Mouse (Mus musculus) midbrain, embryonic 12.5 days (tissue): ENCODE measurements around the gene Ctsll3. TPM values are rescaled to one million over a fixed set of nuclear protein-coding genes. Genes with fewer than 3 reads are reported as not detected.

ENCODE experiments used
- ATAC-seq: fragments of 200-750 bp; cut with Nextera tagmentation; 2 replicates; pipeline ENCODE4 v1.8.0; 2017; ENCODE audit warnings: low read depth, moderate TSS enrichment, moderate library complexity; ENCODE audit not compliant: low FRiP score
- H3K27ac ChIP-seq: fragments of 300-500 bp; sonication (generic); replicated peaks from 2 replicates; pipeline ENCODE4 v1.5.1; 2016; ENCODE audit warnings: mild to moderate bottlenecking
- H3K27me3 ChIP-seq: fragments of 300-500 bp; sonication (generic); 2 replicates; pipeline ENCODE4 v1.6.1; 2016; ENCODE audit warnings: mild to moderate bottlenecking
- H3K36me3 ChIP-seq: fragments of 300-500 bp; sonication (generic); 2 replicates; pipeline ENCODE4 v1.6.1; 2016
- H3K4me1 ChIP-seq: fragments of 300-500 bp; sonication (generic); 2 replicates; pipeline ENCODE4 v1.6.1; 2016
- H3K4me2 ChIP-seq: fragments of 300-500 bp; sonication (generic); replicated peaks from 2 replicates; pipeline ENCODE4 v1.6.1; 2016; ENCODE audit warnings: mild to moderate bottlenecking, moderate library complexity
- H3K4me3 ChIP-seq: fragments of 300-500 bp; sonication (generic); 2 replicates; pipeline ENCODE4 v1.5.1; 2016; ENCODE audit warnings: mild to moderate bottlenecking
- H3K9ac ChIP-seq: fragments of 300-500 bp; sonication (generic); replicated peaks from 2 replicates; pipeline ENCODE4 v1.6.1; 2016; ENCODE audit warnings: mild to moderate bottlenecking, moderate library complexity
- H3K9me3 ChIP-seq: fragments of 300-500 bp; sonication (generic); 2 replicates; pipeline ENCODE4 v1.6.1; 2016; ENCODE audit warnings: mild to moderate bottlenecking
- WGBS: fragments of 180-500 bp; shearing (Covaris S2); methylation state at CpG from one replicate; pipeline ENCODE4 v1.1.7; 2016; 5-methylcytosine and 5-hydroxymethylcytosine counted together
- polyA plus RNA-seq: library from polyadenylated mRNA; unstranded; fragments of >200 nt; fragmentation: Nextera tagmentation; extraction: Ambion mirVana; gene quantifications from 2 replicates; pipeline ENCODE4 v1.2.1, GENCODE M21; 2016

The Ctsll3 gene
- polyA plus RNA-seq = not detected in 2 replicates

DNA sequence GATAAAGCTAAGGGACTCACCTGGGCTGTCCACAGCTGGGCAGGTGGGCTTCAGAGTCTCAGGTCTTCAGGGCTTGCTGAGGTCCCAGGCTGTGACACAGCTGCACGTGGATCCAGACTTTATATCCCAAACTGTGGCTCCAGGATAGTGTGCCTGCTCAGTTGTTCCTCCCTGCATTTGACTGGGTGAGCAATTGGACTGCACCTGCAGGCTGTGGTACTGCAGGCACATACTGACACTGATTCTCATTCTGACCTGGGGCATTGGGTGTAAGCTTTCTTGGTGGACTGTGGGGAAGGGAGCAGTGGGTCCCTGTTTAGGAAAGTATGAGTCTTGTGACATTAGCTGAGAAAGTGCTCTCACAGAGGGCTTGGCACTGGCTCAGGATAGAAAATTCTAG lies at the start of gene Ctsll3:
Gene Ctsll3, minus strand, starts transcription at position 101 of the 400 bp plus-strand sequence.
- H3K9ac ChIP-seq = no peak within 1 kb of the TSS
- H3K4me3 ChIP-seq = no peak within 1 kb of the TSS
- no peaks in the 10 kb centered on the region for H3K9me3 ChIP-seq
- no peak for ATAC-seq
- H3K36me3 ChIP-seq = no peaks in the 10 kb centered on the region
- 84% methylated on average over 1 of the region's 1 CpGs for WGBS
- no peak within 1 kb of the TSS for H3K27ac ChIP-seq
- H3K4me1 ChIP-seq = no peaks in the 10 kb centered on the region
- no peaks in the 10 kb centered on the region for H3K27me3 ChIP-seq
- H3K4me2 ChIP-seq = no peak within 1 kb of the TSS

DNA sequence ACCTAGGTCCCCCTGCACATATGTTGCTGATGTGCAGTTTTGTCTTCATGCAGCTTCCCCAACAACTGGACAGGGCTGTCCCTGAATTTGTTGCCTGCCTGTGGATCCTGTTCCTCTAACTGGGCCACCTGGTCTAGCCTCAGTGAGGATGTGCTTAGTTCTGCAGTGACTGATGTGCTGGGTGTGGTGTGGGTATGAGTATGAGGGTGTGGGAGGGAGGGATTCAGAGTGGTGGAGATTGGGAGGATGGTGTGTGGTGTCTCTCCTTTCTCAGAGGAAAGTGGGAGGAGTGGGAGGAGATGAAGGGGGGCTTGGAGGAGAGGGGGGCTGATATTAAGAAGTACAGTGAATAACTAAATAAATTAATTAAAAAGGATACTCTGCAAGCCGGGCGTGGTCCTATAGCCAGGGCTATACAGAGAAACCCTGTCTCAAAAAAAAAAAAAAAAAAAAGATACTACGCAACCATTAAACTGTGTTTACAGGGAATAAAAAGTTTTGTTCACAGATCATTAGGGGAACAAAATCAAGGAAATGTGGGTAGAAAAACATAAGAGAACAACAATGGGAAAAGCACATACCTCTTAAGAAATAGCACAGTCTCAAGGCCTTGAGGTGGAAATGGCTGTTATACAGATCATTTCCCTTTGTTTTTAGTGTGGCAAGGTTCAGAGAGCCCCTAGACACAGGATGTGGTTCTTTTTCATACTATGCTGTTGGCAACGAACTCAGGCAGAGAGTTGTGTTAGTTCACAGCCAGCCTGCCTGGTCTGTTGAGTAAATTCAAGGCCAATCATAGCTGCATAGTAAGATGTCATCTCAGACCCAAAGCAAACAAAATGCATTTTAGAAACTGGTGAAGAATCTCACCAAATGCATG lies 45.8 kb upstream of the Ctsll3 start:
- H3K9me3 ChIP-seq = no peaks in the 10 kb centered on the region
- no peaks in the 10 kb centered on the region for H3K27me3 ChIP-seq
- H3K36me3 ChIP-seq = no peaks in the 10 kb centered on the region
- no peak overlapping the region for H3K4me2 ChIP-seq
- ATAC-seq = no peak
- H3K9ac ChIP-seq = no peak overlapping the region
- WGBS = 88% methylated on average over 4 of the region's 4 CpGs
- no peak overlapping the region for H3K27ac ChIP-seq
- H3K4me1 ChIP-seq = no peaks in the 10 kb centered on the region
- no peak overlapping the region for H3K4me3 ChIP-seq

GRCm38 (mm10) chr13:60843153-60843552 lies 40.5 kb upstream of the Ctsll3 start:
- Histone ChIP-seq H3K27ac (no peak overlapping the region), H3K9me3 (no peaks in the 10 kb centered on the region), H3K4me1 (no peaks in the 10 kb centered on the region), H3K36me3 (no peaks in the 10 kb centered on the region), H3K9ac (no peak overlapping the region), H3K27me3 (no peaks in the 10 kb centered on the region), H3K4me2 (no peak overlapping the region), H3K4me3 (no peak overlapping the region)
- no peak for ATAC-seq
- WGBS = 85% methylated on average over 8 of the region's 8 CpGs

- Histone ChIP-seq H3K27me3 (no peaks in the 10 kb centered on the region), H3K9ac (no peak overlapping the region), H3K9me3 (no peaks in the 10 kb centered on the region), H3K4me3 (no peak overlapping the region), H3K4me1 (no peaks in the 10 kb centered on the region), H3K4me2 (no peak overlapping the region), H3K36me3 (no peaks in the 10 kb centered on the region), H3K27ac (no peak overlapping the region)
- no peak for ATAC-seq
- 85% methylated on average over 6 of the region's 6 CpGs for WGBS
Measured at GRCm38 (mm10) chr13:60842703-60843102, 40.1 kb upstream of the Ctsll3 start.

DNA sequence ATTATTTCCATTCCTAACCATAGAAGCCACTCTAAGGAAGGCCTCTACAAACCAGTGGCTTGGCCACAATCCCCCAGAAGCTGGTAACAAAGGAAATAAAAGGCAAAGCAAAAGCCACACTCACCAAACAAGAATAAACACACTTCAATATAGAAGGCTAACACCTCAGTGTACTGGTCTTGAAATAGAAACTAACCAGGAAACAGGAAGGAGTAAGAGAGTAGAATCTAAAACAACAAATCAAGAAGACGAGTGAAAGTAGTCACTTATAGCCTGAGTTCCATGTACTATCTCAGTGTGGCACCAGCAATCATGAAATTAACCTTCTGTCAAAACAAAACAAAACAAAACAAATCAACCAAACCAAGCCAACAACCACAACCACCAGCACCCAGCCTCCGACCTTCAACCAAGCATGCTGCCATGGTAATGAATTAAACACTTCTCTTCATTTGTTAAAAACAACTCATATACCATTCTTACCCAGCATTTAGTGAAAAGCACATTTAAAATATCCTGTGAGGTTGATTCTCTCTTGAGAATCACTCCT lies 36.8 kb upstream of the Ctsll3 start:
- H3K4me3 ChIP-seq = no peak overlapping the region

DNA sequence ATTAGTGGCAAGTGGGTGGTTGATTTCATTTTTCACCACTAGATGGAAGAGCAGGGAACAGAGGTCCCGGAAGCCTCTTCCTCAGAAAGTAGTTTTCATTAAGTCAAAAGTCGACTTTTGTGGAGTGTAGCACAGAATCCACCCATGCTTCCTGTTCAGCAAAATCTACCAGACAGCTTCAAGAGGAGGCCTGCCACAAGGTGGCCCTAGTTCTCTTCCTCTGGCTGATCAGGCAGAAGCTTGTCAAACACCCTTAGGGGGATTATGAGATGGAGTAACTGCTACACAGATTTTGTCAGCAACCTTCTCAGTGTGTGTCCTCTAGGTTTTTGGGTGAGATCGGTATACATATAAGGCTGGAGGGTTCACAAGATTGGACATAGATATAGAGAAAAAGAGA lies 23.4 kb upstream of the Ctsll3 start:
- 61% methylated on average over 3 of the region's 3 CpGs for WGBS
- H3K4me1 ChIP-seq = no peaks in the 10 kb centered on the region
- H3K4me2 ChIP-seq = no peak overlapping the region
- H3K27me3 ChIP-seq = no peaks in the 10 kb centered on the region
- H3K4me3 ChIP-seq = no peak overlapping the region
- H3K36me3 ChIP-seq = no peaks in the 10 kb centered on the region
- no peaks in the 10 kb centered on the region for H3K9me3 ChIP-seq
- ATAC-seq = no peak
- no peak overlapping the region for H3K27ac ChIP-seq
- H3K9ac ChIP-seq = no peak overlapping the region

More for the DNA sequence above, 36.8 kb upstream of the Ctsll3 start:
- Histone ChIP-seq H3K9me3 (no peaks in the 10 kb centered on the region), H3K36me3 (no peaks in the 10 kb centered on the region), H3K4me1 (no peaks in the 10 kb centered on the region), H3K9ac (no peak overlapping the region), H3K27me3 (no peaks in the 10 kb centered on the region), H3K4me2 (no peak overlapping the region), H3K27ac (no peak overlapping the region)
- 87% methylated on average over 2 of the region's 2 CpGs for WGBS
- ATAC-seq = no peak

GRCm38 (mm10) chr13:60820486-60821175 lies 18.0 kb upstream of the Ctsll3 start:
- Histone ChIP-seq H3K27me3 (no peaks in the 10 kb centered on the region), H3K27ac (no peak overlapping the region), H3K4me2 (no peak overlapping the region), H3K9me3 (no peaks in the 10 kb centered on the region), H3K36me3 (no peaks in the 10 kb centered on the region), H3K9ac (no peak overlapping the region), H3K4me1 (no peaks in the 10 kb centered on the region), H3K4me3 (no peak overlapping the region)
- no peak for ATAC-seq
- WGBS = 62% methylated on average over 3 of the region's 3 CpGs

DNA sequence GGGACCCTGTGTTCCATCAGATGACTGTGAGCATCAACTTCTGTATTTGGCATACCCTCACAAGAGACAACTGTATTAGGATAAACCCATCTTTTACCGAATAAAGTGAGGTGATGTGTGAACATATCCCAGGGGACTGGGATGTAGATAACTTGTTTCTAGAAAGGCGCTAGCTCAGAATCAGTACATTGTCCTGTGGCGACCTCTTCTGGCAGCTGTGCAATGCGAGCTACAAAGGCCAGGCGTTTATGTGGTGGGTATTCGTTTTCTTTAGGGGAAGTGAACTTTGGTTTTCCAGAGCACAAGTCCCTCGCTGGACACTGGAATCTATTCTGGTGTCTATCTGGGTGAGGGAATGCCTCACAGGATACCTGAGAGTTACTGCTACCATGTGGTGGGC lies 16.8 kb upstream of the Ctsll3 start:
- ATAC-seq = no peak
- 13% methylated on average over 7 of the region's 7 CpGs for WGBS
- H3K27me3 ChIP-seq = no peaks in the 10 kb centered on the region
- H3K9me3 ChIP-seq = no peaks in the 10 kb centered on the region
- no peaks in the 10 kb centered on the region for H3K36me3 ChIP-seq
- no peak overlapping the region for H3K9ac ChIP-seq
- H3K4me3 ChIP-seq = no peak overlapping the region
- H3K4me2 ChIP-seq = no peak overlapping the region
- no peaks in the 10 kb centered on the region for H3K4me1 ChIP-seq
- H3K27ac ChIP-seq = no peak overlapping the region

GRCm38 (mm10) chr13:60813722-60814121 lies 11.1 kb upstream of the Ctsll3 start:
- Histone ChIP-seq H3K27me3 (no peaks in the 10 kb centered on the region), H3K4me2 (no peak overlapping the region), H3K9me3 (no peaks in the 10 kb centered on the region), H3K4me3 (no peak overlapping the region), H3K36me3 (no peaks in the 10 kb centered on the region), H3K27ac (no peak overlapping the region), H3K9ac (no peak overlapping the region), H3K4me1 (no peaks in the 10 kb centered on the region)
- no peak for ATAC-seq
- 60% methylated on average over 1 of the region's 1 CpGs for WGBS

DNA sequence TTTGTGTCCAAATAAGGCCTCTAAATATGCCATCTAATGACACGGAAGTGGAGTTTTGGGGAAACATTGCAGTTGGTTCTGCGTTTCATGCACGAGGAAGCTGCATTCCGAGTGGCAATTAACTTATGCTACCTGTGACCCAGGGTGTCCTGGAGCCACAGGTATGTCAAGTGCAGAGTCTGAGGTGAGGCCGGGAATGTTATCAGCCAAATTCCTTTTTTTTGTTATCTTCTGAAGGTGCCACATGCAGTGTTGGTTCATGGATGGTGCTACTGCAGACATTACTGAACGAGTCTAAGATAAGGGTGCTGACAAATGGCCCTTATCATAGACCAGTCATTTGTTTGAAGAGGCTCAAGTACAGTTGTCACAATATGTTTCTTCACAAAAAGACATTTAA lies 10.1 kb upstream of the Ctsll3 start:
- Histone ChIP-seq H3K27me3 (no peaks in the 10 kb centered on the region), H3K9me3 (no peaks in the 10 kb centered on the region), H3K27ac (no peak overlapping the region), H3K9ac (no peak overlapping the region), H3K4me3 (no peak overlapping the region), H3K36me3 (no peaks in the 10 kb centered on the region), H3K4me1 (no peaks in the 10 kb centered on the region), H3K4me2 (no peak overlapping the region)
- 86% methylated on average over 6 of the region's 6 CpGs for WGBS
- ATAC-seq = no peak

GRCm38 (mm10) chr13:60809690-60810089 lies 7.0 kb upstream of the Ctsll3 start:
- 78% methylated on average over 2 of the region's 2 CpGs for WGBS
- H3K4me3 ChIP-seq = no peak overlapping the region

GRCm38 (mm10) chr13:60789466-60789865 lies 13.2 kb downstream of the Ctsll3 start:
- Histone ChIP-seq H3K9ac (no peak overlapping the region), H3K4me1 (no peaks in the 10 kb centered on the region), H3K4me2 (no peak overlapping the region), H3K36me3 (no peaks in the 10 kb centered on the region), H3K27me3 (no peaks in the 10 kb centered on the region), H3K27ac (no peak overlapping the region), H3K4me3 (no peak overlapping the region), H3K9me3 (no peaks in the 10 kb centered on the region)
- no peak for ATAC-seq
- WGBS = 84% methylated on average over 1 of the region's 1 CpGs

More at GRCm38 (mm10) chr13:60809690-60810089, 7.0 kb upstream of the Ctsll3 start:
- no peak overlapping the region for H3K27ac ChIP-seq
- no peaks in the 10 kb centered on the region for H3K36me3 ChIP-seq
- no peak overlapping the region for H3K9ac ChIP-seq
- H3K4me1 ChIP-seq = no peaks in the 10 kb centered on the region
- ATAC-seq = no peak
- H3K9me3 ChIP-seq = no peaks in the 10 kb centered on the region
- H3K4me2 ChIP-seq = no peak overlapping the region
- no peaks in the 10 kb centered on the region for H3K27me3 ChIP-seq
